Mouse (Mus musculus) liver, embryonic 12.5 days (tissue): ENCODE measurements around the gene Gtpbp3. TPM values are rescaled to one million over a fixed set of nuclear protein-coding genes. Genes with fewer than 3 reads are reported as not detected.

Experiments used
- ATAC-seq: fragments of 200-750 bp; cut with Nextera tagmentation; 2 replicates; pipeline ENCODE4 v1.8.0; 2017; ENCODE audit warnings: moderate number of reproducible peaks, mild to moderate bottlenecking, moderate library complexity
- H3K27ac ChIP-seq: fragments of 300-500 bp; sonication (generic); 2 replicates; pipeline ENCODE4 v1.5.1; 2016; ENCODE audit warnings: mild to moderate bottlenecking
- H3K27me3 ChIP-seq: fragments of 300-500 bp; sonication (generic); replicated peaks from 2 replicates; pipeline ENCODE4 v1.6.1; 2016; ENCODE audit warnings: mild to moderate bottlenecking, moderate library complexity
- H3K36me3 ChIP-seq: fragments of 300-500 bp; sonication (generic); 2 replicates; pipeline ENCODE4 v1.6.1; 2016; ENCODE audit warnings: mild to moderate bottlenecking, moderate library complexity
- H3K4me1 ChIP-seq: fragments of 300-500 bp; sonication (generic); 2 replicates; pipeline ENCODE4 v1.6.1; 2016
- H3K4me2 ChIP-seq: fragments of 300-500 bp; sonication (generic); 2 replicates; pipeline ENCODE4 v1.6.1; 2016; ENCODE audit warnings: mild to moderate bottlenecking, moderate library complexity
- H3K4me3 ChIP-seq: fragments of 300-500 bp; sonication (generic); 2 replicates; pipeline ENCODE4 v1.5.1; 2016; ENCODE audit warnings: mild to moderate bottlenecking, moderate library complexity
- H3K9ac ChIP-seq: fragments of 300-500 bp; sonication (generic); 2 replicates; pipeline ENCODE4 v1.6.1; 2016; ENCODE audit warnings: mild to moderate bottlenecking, moderate library complexity
- H3K9me3 ChIP-seq: fragments of 300-500 bp; sonication (generic); replicated peaks from 2 replicates; pipeline ENCODE4 v1.6.1; 2016; ENCODE audit warnings: mild to moderate bottlenecking, moderate library complexity
- WGBS: fragments of 180-500 bp; shearing (Covaris S2); methylation state at CpG from one replicate; pipeline ENCODE4 v1.1.7; 2016; ENCODE audit not compliant: insufficient replicate concordance; 5-methylcytosine and 5-hydroxymethylcytosine counted together
- polyA plus RNA-seq: library from polyadenylated mRNA; unstranded; fragments of >200 nt; fragmentation: Nextera tagmentation; extraction: Ambion mirVana; gene quantifications from 2 replicates; pipeline ENCODE4 v1.2.1, GENCODE M21; 2016

The Gtpbp3 gene
- polyA plus RNA-seq, 1 experiment from 2014 or later: 9.6 TPM

GRCm38 (mm10) chr8:71471861-71472260, 16.0 kb upstream of the Gtpbp3 start:
- no peak overlapping the region for H3K4me2 ChIP-seq
- H3K27ac ChIP-seq: no peak overlapping the region
- H3K9me3 ChIP-seq: no peaks in the 10 kb centered on the region
- no peak overlapping the region for H3K9ac ChIP-seq
- H3K4me3 ChIP-seq: no peak overlapping the region
- no peaks in the 10 kb centered on the region for H3K27me3 ChIP-seq
- 89% methylated on average over 17 of the region's 17 CpGs for WGBS
- peaks cover 46% of the 10 kb centered on the region for H3K4me1 ChIP-seq
- peaks cover 61% of the 10 kb centered on the region for H3K36me3 ChIP-seq
- ATAC-seq: no peak

- Histone ChIP-seq H3K36me3 (peaks cover 56% of the 10 kb centered on the region), H3K4me1 (peaks cover 55% of the 10 kb centered on the region)
Observed at GRCm38 (mm10) chr8:71472601-71473386, 15.1 kb upstream of the Gtpbp3 start.

GRCm38 (mm10) chr8:71474344-71474743, 13.6 kb upstream of the Gtpbp3 start:
- H3K4me3 ChIP-seq: no peak overlapping the region
- H3K9ac ChIP-seq: no peak overlapping the region
- peaks cover 21% of the 10 kb centered on the region for H3K27me3 ChIP-seq
- no peak overlapping the region for H3K4me2 ChIP-seq
- H3K4me1 ChIP-seq: peaks cover 50% of the 10 kb centered on the region
- peaks cover 56% of the 10 kb centered on the region for H3K36me3 ChIP-seq
- no peak overlapping the region for H3K27ac ChIP-seq
- H3K9me3 ChIP-seq: no peaks in the 10 kb centered on the region
- WGBS: 90% methylated on average over 18 of the region's 18 CpGs
- ATAC-seq: no peak

More at GRCm38 (mm10) chr8:71472601-71473386, 15.1 kb upstream of the Gtpbp3 start:
- no peak for ATAC-seq
- H3K27ac ChIP-seq: no peak overlapping the region
- H3K9me3 ChIP-seq: no peaks in the 10 kb centered on the region
- H3K4me3 ChIP-seq: no peak overlapping the region
- H3K4me2 ChIP-seq: no peak overlapping the region
- no peak overlapping the region for H3K9ac ChIP-seq
- peaks cover 8% of the 10 kb centered on the region for H3K27me3 ChIP-seq
- WGBS: 85% methylated on average over 8 of the region's 8 CpGs

GRCm38 (mm10) chr8:71474785-71475701, 12.9 kb upstream of the Gtpbp3 start:
- ATAC-seq: no peak
- H3K27ac ChIP-seq: no peak overlapping the region
- peaks cover 22% of the 10 kb centered on the region for H3K27me3 ChIP-seq
- WGBS: 87% methylated on average over 25 of the region's 25 CpGs
- no peak overlapping the region for H3K9ac ChIP-seq
- H3K9me3 ChIP-seq: no peaks in the 10 kb centered on the region
- peak overlapping the region; percentile 97 for H3K4me2 ChIP-seq
- H3K4me1 ChIP-seq: peaks cover 50% of the 10 kb centered on the region
- H3K36me3 ChIP-seq: peaks cover 56% of the 10 kb centered on the region
- peak overlapping the region; percentile 69; the same call in 1 of the 2 replicates for H3K4me3 ChIP-seq

- 33% methylated on average over 4 of the region's 4 CpGs for WGBS
- Histone ChIP-seq H3K27ac (0 out of 2 replicates have a peak overlapping the region, but pooled peaks have one; percentile 79), H3K9ac (peak overlapping the region; percentile 78), H3K27me3 (peaks cover 27% of the 10 kb centered on the region), H3K4me3 (peak overlapping the region; percentile 69), H3K4me2 (peak overlapping the region; percentile 97), H3K4me1 (peaks cover 50% of the 10 kb centered on the region), H3K9me3 (no peaks in the 10 kb centered on the region), H3K36me3 (peaks cover 49% of the 10 kb centered on the region)
- no peak for ATAC-seq
Observed at GRCm38 (mm10) chr8:71475702-71476075, 12.2 kb upstream of the Gtpbp3 start.

- Histone ChIP-seq H3K9ac (peak overlapping the region; percentile 78), H3K27ac (peak overlapping the region; percentile 79), H3K36me3 (peaks cover 43% of the 10 kb centered on the region), H3K4me3 (peak overlapping the region; percentile 69), H3K4me1 (peaks cover 52% of the 10 kb centered on the region), H3K9me3 (no peaks in the 10 kb centered on the region), H3K4me2 (peak overlapping the region; percentile 97), H3K27me3 (peaks cover 33% of the 10 kb centered on the region)
- peak; percentile 79 for ATAC-seq
- WGBS: under 1% methylated on average over 110 of the region's 121 CpGs
Observed at GRCm38 (mm10) chr8:71476099-71476940, 11.6 kb upstream of the Gtpbp3 start.

- Histone ChIP-seq H3K4me2 (peak overlapping the region; percentile 97), H3K4me1 (peaks cover 53% of the 10 kb centered on the region), H3K4me3 (peak overlapping the region; percentile 69), H3K9me3 (no peaks in the 10 kb centered on the region), H3K9ac (peak overlapping the region; percentile 78), H3K27me3 (peaks cover 43% of the 10 kb centered on the region), H3K27ac (no peak overlapping the region), H3K36me3 (peaks cover 35% of the 10 kb centered on the region)
- 28% methylated on average over 14 of the region's 14 CpGs for WGBS
- no peak for ATAC-seq
Observed at GRCm38 (mm10) chr8:71477196-71477845, 10.6 kb upstream of the Gtpbp3 start.

- no peak overlapping the region for H3K27ac ChIP-seq
- no peaks in the 10 kb centered on the region for H3K9me3 ChIP-seq
- peaks cover 54% of the 10 kb centered on the region for H3K4me1 ChIP-seq
- peaks cover 45% of the 10 kb centered on the region for H3K27me3 ChIP-seq
- H3K36me3 ChIP-seq: peaks cover 19% of the 10 kb centered on the region
- H3K4me3 ChIP-seq: no peak overlapping the region
- no peak overlapping the region for H3K9ac ChIP-seq
- 74% methylated on average over 11 of the region's 11 CpGs for WGBS
- ATAC-seq: no peak
- no peak overlapping the region for H3K4me2 ChIP-seq
Observed at GRCm38 (mm10) chr8:71478943-71479342, 9.0 kb upstream of the Gtpbp3 start.

GRCm38 (mm10) chr8:71483932-71484331, 4.0 kb upstream of the Gtpbp3 start:
- no peak overlapping the region for H3K27ac ChIP-seq
- H3K4me2 ChIP-seq: no peak overlapping the region
- ATAC-seq: no peak
- 35% methylated on average over 8 of the region's 8 CpGs for WGBS
- H3K9ac ChIP-seq: no peak overlapping the region
- peaks cover 52% of the 10 kb centered on the region for H3K4me1 ChIP-seq
- H3K4me3 ChIP-seq: no peak overlapping the region
- peaks cover 35% of the 10 kb centered on the region for H3K27me3 ChIP-seq
- no peaks in the 10 kb centered on the region for H3K9me3 ChIP-seq
- H3K36me3 ChIP-seq: 0 out of 2 replicates have a peak, but pooled peaks cover 2% of the 10 kb centered on the region

GRCm38 (mm10) chr8:71484736-71485135, 3.2 kb upstream of the Gtpbp3 start:
- no peak overlapping the region for H3K9ac ChIP-seq
- WGBS: 83% methylated on average over 19 of the region's 19 CpGs
- H3K4me2 ChIP-seq: peak overlapping the region; percentile 91

More at GRCm38 (mm10) chr8:71484736-71485135, 3.2 kb upstream of the Gtpbp3 start:
- ATAC-seq: no peak
- Histone ChIP-seq H3K4me3 (peak overlapping the region; percentile 66; the same call in 1 of the 2 replicates), H3K36me3 (peaks cover 3% of the 10 kb centered on the region; the same call in 1 of the 2 replicates), H3K27ac (no peak overlapping the region), H3K27me3 (peaks cover 30% of the 10 kb centered on the region), H3K4me1 (peaks cover 54% of the 10 kb centered on the region), H3K9me3 (no peaks in the 10 kb centered on the region)
